Mouse (Mus musculus) small intestine, adult 2 months (tissue): ENCODE data around the gene Uba7. TPM values are rescaled to one million over a fixed set of nuclear protein-coding genes. Genes with fewer than 3 reads are reported as not detected.

ENCODE experiments used
- H3K27ac ChIP-seq: fragments of 200-500 bp; 2 replicates; pipeline ENCODE4 v1.5.1; 2012; ENCODE audit warnings: low read depth, low read length, control low read depth, inconsistent platforms; ENCODE audit not compliant: insufficient read depth
- H3K27me3 ChIP-seq: fragments of 200-500 bp; 2 replicates; pipeline ENCODE4 v1.6.1; 2012; ENCODE audit warnings: mild to moderate bottlenecking, moderate library complexity, low read length, inconsistent platforms; ENCODE audit not compliant: control insufficient read depth, insufficient read depth
- H3K36me3 ChIP-seq: fragments of 200-500 bp; 2 replicates; pipeline ENCODE4 v1.6.1; 2012; ENCODE audit warnings: mild to moderate bottlenecking, low read length, control low read depth, inconsistent platforms; ENCODE audit not compliant: control insufficient read depth, insufficient read depth
- H3K4me1 ChIP-seq: fragments of 200-500 bp; 2 replicates; pipeline ENCODE4 v1.6.1; 2012; ENCODE audit warnings: low read length, inconsistent platforms, mixed read lengths; ENCODE audit not compliant: control insufficient read depth, insufficient read depth, insufficient read length
- H3K4me3 ChIP-seq: fragments of 200-500 bp; 2 replicates; pipeline ENCODE4 v1.5.1; 2012; ENCODE audit warnings: low read depth, mild to moderate bottlenecking, control low read depth, inconsistent platforms, low read length, moderate library complexity
- CTCF ChIP-seq: fragments of 200-500 bp; IDR thresholded peaks from 2 replicates; pipeline ENCODE4 v1.5.1; 2012; ENCODE audit warnings: low read depth, mild to moderate bottlenecking, control low read depth, inconsistent platforms, low read length, moderate library complexity, mixed read lengths; ENCODE audit not compliant: insufficient replicate concordance, insufficient read length; ENCODE audit errors: extremely low read depth
- POLR2A ChIP-seq: fragments of 200-500 bp; IDR thresholded peaks from 2 replicates; pipeline ENCODE4 v1.6.1; 2012; ENCODE audit warnings: low read depth, mild to moderate bottlenecking, control low read depth, inconsistent platforms, low read length, moderate library complexity
- WGBS: fragments of 180-500 bp; shearing (Covaris S2); methylation state at CpG from one replicate; pipeline ENCODE4 v1.1.7; 2018; 5-methylcytosine and 5-hydroxymethylcytosine counted together
- polyA plus RNA-seq: library from polyadenylated mRNA; depleted of rRNA; stranded (reverse); fragments of >200 nt; gene quantifications from 2 replicates; pipeline ENCODE4 v1.2.3, GENCODE M21; 2012; rRNA removed

The Uba7 gene
- polyA plus RNA-seq, result 67.0 and 131 TPM in 2 replicates

DNA sequence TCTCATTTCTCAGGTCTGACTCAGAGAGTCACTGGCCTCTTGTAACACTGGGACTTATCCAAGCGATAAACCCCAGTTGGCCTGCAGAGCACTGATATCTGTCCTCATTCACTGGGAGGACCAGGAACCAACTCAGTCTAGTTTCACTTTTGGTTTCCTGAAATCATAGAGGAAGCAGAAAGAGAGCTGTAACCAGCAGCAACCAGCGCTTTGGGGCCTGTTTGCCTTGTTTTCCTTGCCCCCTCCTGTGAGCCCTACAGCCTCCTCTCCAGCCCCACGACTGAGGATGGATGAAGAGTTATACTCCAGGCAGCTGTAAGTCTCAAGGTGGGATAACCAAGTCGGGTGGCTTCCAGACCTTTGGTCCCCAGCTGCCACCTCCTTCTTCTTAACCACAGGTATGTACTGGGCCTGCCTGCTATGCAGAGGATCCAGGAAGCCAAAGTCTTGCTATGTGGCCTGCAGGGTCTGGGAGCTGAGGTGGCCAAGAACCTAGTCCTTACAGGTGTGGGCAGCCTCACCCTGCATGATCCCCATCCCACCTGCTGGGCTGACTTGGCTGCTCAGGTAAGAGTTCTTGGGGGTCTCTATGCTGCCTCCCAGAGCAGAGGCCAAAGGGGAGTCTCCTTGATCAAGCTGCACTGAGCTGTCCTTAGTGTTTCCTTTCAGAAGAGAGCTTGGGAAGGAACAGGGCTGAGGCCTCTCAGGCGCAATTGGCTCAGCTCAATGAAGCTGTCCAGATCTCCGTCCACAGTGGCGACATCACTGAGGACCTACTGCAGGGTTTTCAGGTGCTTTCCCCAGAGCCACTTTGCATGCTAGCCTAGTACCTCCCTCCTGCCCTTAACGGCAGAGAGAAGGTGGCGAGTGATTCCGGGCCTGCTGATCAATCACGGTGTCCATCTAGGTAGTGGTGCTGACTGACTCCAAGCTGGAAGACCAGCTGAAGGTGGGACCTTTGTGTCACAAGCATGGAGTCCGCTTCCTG lies at the start of gene Uba7:
Gene Uba7 (plus strand): TSS at position 107 of the 988 bp plus-strand sequence.
- Histone ChIP-seq H3K27ac (peak within 1 kb of the TSS; percentile 98), H3K4me3 (peak within 1 kb of the TSS; percentile 68), H3K36me3 (peaks cover 35% of the 10 kb centered on the region), H3K4me1 (peaks cover 20% of the 10 kb centered on the region; the same call in 1 of the 2 replicates), H3K27me3 (no peaks in the 10 kb centered on the region)
- WGBS, result 41% methylated on average over 12 of the region's 12 CpGs
- TF ChIP-seq CTCF (no peak), POLR2A (peak; percentile 53; the same call in 1 of the 2 replicates)

DNA sequence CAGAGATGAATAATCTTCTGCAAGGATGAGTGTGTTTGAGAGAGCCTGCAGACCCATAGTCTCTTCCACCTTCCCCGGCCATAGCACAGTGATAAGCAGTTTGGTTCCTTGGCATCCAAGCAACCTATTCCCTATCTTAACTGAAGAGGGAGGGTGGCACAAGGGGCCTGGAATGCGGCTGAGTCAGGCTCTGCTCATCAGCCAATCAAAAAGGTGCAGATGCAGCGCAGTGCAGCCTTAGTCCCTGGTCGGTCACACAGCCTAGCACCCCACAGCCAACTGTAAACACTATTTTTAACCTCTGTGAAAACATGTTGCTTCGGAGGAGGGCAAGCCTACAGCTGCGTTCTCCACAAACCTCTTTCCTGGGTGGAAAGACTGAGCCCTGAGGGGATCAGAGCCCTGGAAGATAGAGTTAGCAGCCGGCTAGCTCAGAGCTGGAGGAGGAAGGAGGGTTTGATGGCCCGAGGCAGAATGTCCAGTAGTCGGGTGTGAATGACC lies 48.3 kb upstream of the Uba7 start:
- TF ChIP-seq CTCF (no peak), POLR2A (no peak)
- Histone ChIP-seq H3K4me3 (no peak overlapping the region), H3K4me1 (peaks cover 13% of the 10 kb centered on the region), H3K27ac (no peak overlapping the region), H3K27me3 (no peaks in the 10 kb centered on the region), H3K36me3 (0 out of 2 replicates have a peak, but pooled peaks cover 4% of the 10 kb centered on the region)
- 47% methylated on average over 9 of the region's 9 CpGs for WGBS

DNA sequence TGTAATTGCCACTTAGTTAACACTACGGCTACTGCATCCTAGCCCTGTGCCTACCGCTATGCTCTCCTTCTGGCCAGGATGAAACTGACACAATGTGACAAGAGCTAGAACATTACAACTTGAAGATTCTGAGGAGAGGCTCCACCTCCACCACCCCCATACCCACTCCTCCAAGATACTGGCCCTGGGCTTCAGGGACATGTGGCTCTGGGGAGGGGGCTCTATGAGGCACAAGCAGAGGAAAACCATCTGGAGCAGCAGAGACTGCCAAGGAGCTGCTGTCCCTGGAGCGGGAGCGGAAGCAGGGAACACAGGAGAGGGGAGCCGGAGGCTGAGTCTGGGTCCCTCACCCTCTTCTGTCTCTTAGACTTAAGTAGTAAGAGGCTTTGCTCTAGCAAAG lies 47.6 kb upstream of the Uba7 start:
- H3K27me3 ChIP-seq, result no peaks in the 10 kb centered on the region
- H3K36me3 ChIP-seq, result 0 out of 2 replicates have a peak, but pooled peaks cover 4% of the 10 kb centered on the region
- TF ChIP-seq POLR2A (no peak), CTCF (no peak)
- peaks cover 16% of the 10 kb centered on the region for H3K4me1 ChIP-seq
- 86% methylated on average over 5 of the region's 5 CpGs for WGBS
- H3K4me3 ChIP-seq, result no peak overlapping the region
- no peak overlapping the region for H3K27ac ChIP-seq

DNA sequence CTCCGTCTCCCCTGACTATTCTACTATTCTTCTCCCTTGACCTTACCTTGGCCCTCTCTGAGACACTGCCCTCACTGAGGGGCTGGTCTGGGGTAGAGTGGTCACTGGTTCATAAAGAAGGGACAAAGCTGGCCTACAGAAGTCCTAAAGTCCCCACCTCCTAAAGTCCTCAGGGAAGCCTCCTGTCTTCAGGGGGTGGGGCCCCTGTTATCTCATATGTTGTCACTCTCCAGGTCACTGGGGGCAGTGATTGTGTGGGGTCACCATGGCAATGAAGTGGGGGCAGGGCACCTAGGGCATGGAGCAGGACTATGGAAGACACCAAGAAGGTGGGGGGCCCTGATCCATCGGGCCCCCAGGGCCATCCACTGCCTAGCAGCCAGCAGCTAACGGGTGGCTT lies 47.1 kb upstream of the Uba7 start, which contains the start of gene Actl11:
Gene Actl11 (plus strand): TSS at position 301 of the 400 bp plus-strand sequence.
- WGBS, result 68% methylated on average over 3 of the region's 3 CpGs
- no peak for TF ChIP-seq POLR2A
- no peak for TF ChIP-seq CTCF

DNA sequence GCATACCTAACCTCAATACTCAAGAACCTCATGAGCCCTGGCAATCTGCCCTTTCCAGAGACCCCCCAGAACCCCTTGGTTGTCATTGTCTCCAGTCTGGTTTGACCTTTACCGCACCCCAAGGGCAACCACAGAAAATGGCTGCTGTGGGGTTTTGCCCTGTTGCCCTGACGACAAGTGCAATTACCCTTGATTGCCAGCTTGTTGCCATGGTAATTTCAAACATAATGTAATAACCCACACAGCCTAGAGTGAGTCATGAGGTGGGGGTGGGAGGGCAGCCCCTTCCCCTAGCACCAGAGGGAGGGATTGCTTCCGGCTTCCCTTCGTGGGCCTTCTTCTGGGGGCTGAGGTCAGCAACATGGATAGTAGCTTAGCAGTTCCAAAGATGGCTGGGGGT lies 43.1 kb upstream of the Uba7 start:
- Histone ChIP-seq H3K4me1 (peaks cover 20% of the 10 kb centered on the region), H3K4me3 (no peak overlapping the region), H3K27me3 (peaks cover 14% of the 10 kb centered on the region), H3K27ac (no peak overlapping the region), H3K36me3 (no peaks in the 10 kb centered on the region)
- TF ChIP-seq POLR2A, result no peak
- 68% methylated on average over 4 of the region's 4 CpGs for WGBS

More for the DNA sequence above, 47.1 kb upstream of the Uba7 start, which contains the start of gene Actl11:
- Histone ChIP-seq H3K27ac (no peak within 1 kb of the TSS), H3K36me3 (0 out of 2 replicates have a peak, but pooled peaks cover 2% of the 10 kb centered on the region), H3K4me3 (no peak within 1 kb of the TSS), H3K4me1 (peaks cover 16% of the 10 kb centered on the region), H3K27me3 (no peaks in the 10 kb centered on the region)

DNA sequence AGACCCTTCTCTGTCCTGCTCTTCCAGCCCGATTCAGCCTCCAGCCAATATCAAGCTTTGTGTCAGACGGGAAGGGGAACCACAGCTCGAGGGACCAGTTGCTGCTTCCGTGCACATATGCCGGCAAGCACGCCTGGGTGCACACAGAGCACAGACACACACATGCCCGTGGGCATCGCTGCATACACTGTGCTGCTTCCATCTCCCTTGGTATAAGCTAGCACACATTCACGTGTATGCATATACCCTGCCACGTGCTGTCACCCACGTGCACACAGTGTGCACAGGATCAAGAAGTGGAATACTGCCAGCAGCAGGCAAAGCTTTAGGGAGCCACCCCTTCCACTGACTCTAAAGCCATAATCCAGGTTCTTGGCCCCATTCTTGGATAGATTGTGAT lies 41.2 kb upstream of the Uba7 start:
- H3K4me1 ChIP-seq, result peaks cover 20% of the 10 kb centered on the region
- H3K27me3 ChIP-seq, result peaks cover 14% of the 10 kb centered on the region
- H3K4me3 ChIP-seq, result no peak overlapping the region
- no peak for TF ChIP-seq CTCF
- TF ChIP-seq POLR2A, result no peak
- 86% methylated on average over 11 of the region's 11 CpGs for WGBS
- no peak overlapping the region for H3K27ac ChIP-seq
- no peaks in the 10 kb centered on the region for H3K36me3 ChIP-seq

DNA sequence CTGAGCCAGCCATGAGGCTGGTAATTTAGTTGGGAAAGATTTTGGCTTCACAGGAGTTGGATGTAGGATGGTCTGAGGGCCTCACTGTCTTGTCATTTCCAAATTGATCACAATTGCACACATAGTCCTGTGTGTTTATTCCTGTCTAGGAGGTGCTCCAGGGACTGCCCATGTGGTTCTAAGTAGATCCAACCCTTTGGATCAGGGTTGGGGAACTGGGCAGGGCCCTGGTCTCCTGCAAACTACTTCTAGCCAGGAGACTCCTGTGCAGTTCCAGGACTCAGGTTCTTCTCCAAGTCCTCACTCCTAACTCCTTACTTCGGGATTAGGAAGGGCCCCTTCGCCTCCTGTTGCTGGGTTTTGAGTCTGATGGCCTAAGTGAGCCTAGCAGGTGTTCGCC lies 39.9 kb upstream of the Uba7 start, which contains the start of gene Camkv:
Gene Camkv (plus strand): TSS at position 301 of the 400 bp plus-strand sequence.
- H3K4me3 ChIP-seq, result peak within 1 kb of the TSS; percentile 27
- WGBS, result 40% methylated on average over 3 of the region's 3 CpGs
- peaks cover 14% of the 10 kb centered on the region for H3K27me3 ChIP-seq
- no peaks in the 10 kb centered on the region for H3K36me3 ChIP-seq
- TF ChIP-seq POLR2A (no peak), CTCF (no peak)
- no peak within 1 kb of the TSS for H3K27ac ChIP-seq
- H3K4me1 ChIP-seq, result peaks cover 20% of the 10 kb centered on the region
